Mouse (Mus musculus) neural tube, embryonic 14.5 days (tissue): ENCODE measurements around the gene Lrp10. TPM values are rescaled to one million over a fixed set of nuclear protein-coding genes. Genes with fewer than 3 reads are reported as not detected.
A peak's percentile ranks its signal among the peaks of the same experiment; 100 is the strongest.

Experiments used
- ATAC-seq: fragments of 200-750 bp; cut with Nextera tagmentation; 2 replicates; pipeline ENCODE4 v1.8.0; 2017; ENCODE audit warnings: low read depth, mild to moderate bottlenecking, moderate TSS enrichment, moderate library complexity
- H3K27ac ChIP-seq: fragments of 300-500 bp; sonication (generic); 2 replicates; pipeline ENCODE4 v1.5.1; 2014; ENCODE audit warnings: low read depth, mild to moderate bottlenecking, control low read depth, low read length, moderate library complexity, mixed read lengths
- H3K27me3 ChIP-seq: fragments of 300-500 bp; sonication (generic); 2 replicates; pipeline ENCODE4 v1.6.1; 2014; ENCODE audit warnings: low read length; ENCODE audit not compliant: control insufficient read depth, insufficient read depth
- H3K36me3 ChIP-seq: fragments of 300-500 bp; sonication (generic); 2 replicates; pipeline ENCODE4 v1.6.1; 2014; ENCODE audit warnings: low read length, mixed read lengths; ENCODE audit not compliant: control insufficient read depth, insufficient read depth
- H3K4me1 ChIP-seq: fragments of 300-500 bp; sonication (generic); 2 replicates; pipeline ENCODE4 v1.6.1; 2014; ENCODE audit warnings: low read length; ENCODE audit not compliant: control insufficient read depth, insufficient read depth
- H3K4me2 ChIP-seq: fragments of 300-500 bp; sonication (generic); 2 replicates; pipeline ENCODE4 v1.6.1; 2014; ENCODE audit warnings: mild to moderate bottlenecking, low read depth, low read length, control low read depth
- H3K4me3 ChIP-seq: fragments of 300-500 bp; sonication (generic); 2 replicates; pipeline ENCODE4 v1.5.1; 2014; ENCODE audit warnings: low read depth, low read length, control low read depth, mixed read lengths
- H3K9ac ChIP-seq: fragments of 300-500 bp; sonication (generic); replicated peaks from 2 replicates; pipeline ENCODE4 v1.6.1; 2014; ENCODE audit warnings: low read depth, mild to moderate bottlenecking, control low read depth, low read length, mixed read lengths
- H3K9me3 ChIP-seq: fragments of 300-500 bp; sonication (generic); 2 replicates; pipeline ENCODE4 v1.6.1; 2016; ENCODE audit warnings: low read length; ENCODE audit not compliant: control insufficient read depth
- WGBS: fragments of 180-500 bp; shearing (Covaris S2); extraction: QIAGEN DNeasy Blood & Tissue Kit; methylation state at CpG from one replicate; pipeline ENCODE4 v1.1.7; 2014; 5-methylcytosine and 5-hydroxymethylcytosine counted together
- polyA plus RNA-seq: library from polyadenylated mRNA; unstranded; fragments of >200 nt; fragmentation: Nextera tagmentation; extraction: Ambion mirVana; gene quantifications from 2 replicates; pipeline ENCODE4 v1.2.1, GENCODE M21; 2014

Lrp10 gene
- polyA plus RNA-seq, 1 experiment from 2014 or later, result 26.0 TPM

DNA sequence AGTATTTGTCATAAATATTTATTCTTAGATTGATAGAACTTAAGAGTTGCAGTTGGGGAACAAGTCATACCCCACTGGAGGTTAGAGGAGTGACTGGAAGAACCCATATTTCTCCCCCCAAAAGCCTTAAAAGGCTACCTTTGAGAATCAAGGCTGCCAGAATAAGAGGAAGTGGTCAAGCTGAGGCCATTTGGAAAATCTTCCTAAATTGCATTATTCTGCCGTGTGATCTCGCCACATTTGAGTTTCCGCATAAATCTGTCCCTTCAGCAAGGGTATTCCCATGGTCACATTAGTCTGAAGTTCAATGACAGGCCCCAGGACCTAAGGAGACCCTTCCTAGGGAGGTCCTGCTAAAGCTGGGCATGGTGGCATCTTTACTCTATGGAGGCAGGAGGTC lies 21.4 kb upstream of the Lrp10 start:
- H3K36me3 ChIP-seq, result no peaks in the 10 kb centered on the region
- no peak for ATAC-seq
- 89% methylated on average over 3 of the region's 3 CpGs for WGBS

GRCm38 (mm10) chr14:54443196-54443595 lies 20.7 kb upstream of the Lrp10 start:
- H3K36me3 ChIP-seq, result no peaks in the 10 kb centered on the region
- H3K4me1 ChIP-seq, result no peaks in the 10 kb centered on the region
- 0 out of 2 replicates have a peak overlapping the region, but pooled peaks have one; percentile 49 for H3K27ac ChIP-seq
- H3K4me3 ChIP-seq, result no peak overlapping the region
- H3K4me2 ChIP-seq, result no peak overlapping the region
- ATAC-seq, result 0 out of 2 replicates have a peak, but pooled peaks have one; percentile 26
- H3K9ac ChIP-seq, result no peak overlapping the region
- H3K9me3 ChIP-seq, result no peaks in the 10 kb centered on the region
- 20% methylated on average over 3 of the region's 3 CpGs for WGBS
- no peaks in the 10 kb centered on the region for H3K27me3 ChIP-seq

More for the DNA sequence above, 21.4 kb upstream of the Lrp10 start:
- Histone ChIP-seq H3K27me3 (no peaks in the 10 kb centered on the region), H3K9ac (no peak overlapping the region), H3K27ac (no peak overlapping the region), H3K4me3 (no peak overlapping the region), H3K4me1 (no peaks in the 10 kb centered on the region), H3K4me2 (no peak overlapping the region), H3K9me3 (no peaks in the 10 kb centered on the region)

DNA sequence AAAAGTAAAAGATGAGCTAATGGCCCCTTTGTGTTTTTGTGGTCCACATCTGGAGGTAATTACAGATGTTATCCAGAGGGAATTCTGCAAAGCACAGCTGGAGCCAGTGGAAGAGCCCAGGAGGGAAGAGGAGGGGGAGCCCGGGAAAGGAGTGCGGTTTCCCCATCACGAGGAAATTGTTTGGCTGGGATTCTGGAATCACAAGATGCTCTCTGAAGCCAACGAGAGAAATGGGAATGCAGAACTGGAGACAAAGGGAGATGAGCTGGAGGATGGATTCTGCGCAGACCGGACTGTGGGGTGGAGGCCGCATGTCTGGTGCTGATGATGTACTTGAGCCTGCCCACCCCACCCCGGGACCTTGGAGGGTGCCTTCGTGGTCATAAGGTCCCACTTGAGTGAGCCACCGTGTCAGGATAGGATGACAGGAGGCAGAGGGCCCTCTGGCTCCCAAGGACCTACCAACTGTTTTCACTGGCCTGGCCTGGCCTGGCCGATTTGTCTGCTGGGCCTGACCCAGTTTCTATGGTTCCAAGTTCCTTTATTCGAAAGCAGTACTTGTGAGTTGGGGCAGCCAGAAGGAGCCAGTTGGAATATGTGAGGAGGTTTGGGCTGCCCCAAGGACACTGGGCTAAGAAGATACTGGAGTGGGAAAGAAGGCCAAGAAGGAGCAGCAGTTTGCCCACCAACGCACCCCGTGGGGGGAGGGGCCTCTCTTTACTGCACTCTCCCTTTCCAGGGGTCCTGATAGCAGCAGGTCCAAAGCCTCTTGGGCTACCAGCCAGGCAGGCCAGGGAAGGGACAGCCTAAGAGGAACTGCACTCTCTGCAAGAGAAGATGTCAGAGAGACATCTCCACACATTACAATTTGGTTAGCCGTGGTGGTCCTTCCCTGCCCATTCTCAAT lies 20.0 kb upstream of the Lrp10 start:
- no peak overlapping the region for H3K4me2 ChIP-seq
- WGBS, result 61% methylated on average over 15 of the region's 15 CpGs
- H3K4me1 ChIP-seq, result no peaks in the 10 kb centered on the region; the same call in 1 of the 2 replicates
- H3K4me3 ChIP-seq, result no peak overlapping the region
- H3K36me3 ChIP-seq, result no peaks in the 10 kb centered on the region
- no peak overlapping the region for H3K9ac ChIP-seq
- H3K9me3 ChIP-seq, result no peaks in the 10 kb centered on the region
- ATAC-seq, result no peak
- H3K27me3 ChIP-seq, result no peaks in the 10 kb centered on the region
- H3K27ac ChIP-seq, result no peak overlapping the region

- H3K36me3 ChIP-seq, result no peaks in the 10 kb centered on the region
- H3K27ac ChIP-seq, result no peak overlapping the region
- no peaks in the 10 kb centered on the region; the same call in 1 of the 2 replicates for H3K4me1 ChIP-seq
- H3K4me2 ChIP-seq, result no peak overlapping the region
- no peak overlapping the region for H3K9ac ChIP-seq
- ATAC-seq, result no peak
- 75% methylated on average over 3 of the region's 3 CpGs for WGBS
- no peaks in the 10 kb centered on the region for H3K9me3 ChIP-seq
- H3K27me3 ChIP-seq, result no peaks in the 10 kb centered on the region
- no peak overlapping the region for H3K4me3 ChIP-seq
These were observed 18.5 kb upstream of the Lrp10 start for GRCm38 (mm10) chr14:54445476-54445875.

GRCm38 (mm10) chr14:54453566-54453965 lies 10.4 kb upstream of the Lrp10 start:
- Histone ChIP-seq H3K27me3 (no peaks in the 10 kb centered on the region), H3K4me1 (no peaks in the 10 kb centered on the region; the same call in 1 of the 2 replicates), H3K27ac (no peak overlapping the region), H3K9me3 (no peaks in the 10 kb centered on the region), H3K36me3 (no peaks in the 10 kb centered on the region), H3K4me2 (no peak overlapping the region), H3K9ac (no peak overlapping the region), H3K4me3 (no peak overlapping the region)
- 83% methylated on average over 9 of the region's 9 CpGs for WGBS
- ATAC-seq, result no peak

- Histone ChIP-seq H3K4me1 (no peaks in the 10 kb centered on the region), H3K27ac (no peak overlapping the region), H3K36me3 (no peaks in the 10 kb centered on the region), H3K9me3 (no peaks in the 10 kb centered on the region), H3K4me3 (no peak overlapping the region), H3K27me3 (no peaks in the 10 kb centered on the region), H3K4me2 (no peak overlapping the region), H3K9ac (no peak overlapping the region)
- no peak for ATAC-seq
- WGBS, result 87% methylated on average over 11 of the region's 11 CpGs
These were observed 9.0 kb upstream of the Lrp10 start for GRCm38 (mm10) chr14:54454669-54455528.

DNA sequence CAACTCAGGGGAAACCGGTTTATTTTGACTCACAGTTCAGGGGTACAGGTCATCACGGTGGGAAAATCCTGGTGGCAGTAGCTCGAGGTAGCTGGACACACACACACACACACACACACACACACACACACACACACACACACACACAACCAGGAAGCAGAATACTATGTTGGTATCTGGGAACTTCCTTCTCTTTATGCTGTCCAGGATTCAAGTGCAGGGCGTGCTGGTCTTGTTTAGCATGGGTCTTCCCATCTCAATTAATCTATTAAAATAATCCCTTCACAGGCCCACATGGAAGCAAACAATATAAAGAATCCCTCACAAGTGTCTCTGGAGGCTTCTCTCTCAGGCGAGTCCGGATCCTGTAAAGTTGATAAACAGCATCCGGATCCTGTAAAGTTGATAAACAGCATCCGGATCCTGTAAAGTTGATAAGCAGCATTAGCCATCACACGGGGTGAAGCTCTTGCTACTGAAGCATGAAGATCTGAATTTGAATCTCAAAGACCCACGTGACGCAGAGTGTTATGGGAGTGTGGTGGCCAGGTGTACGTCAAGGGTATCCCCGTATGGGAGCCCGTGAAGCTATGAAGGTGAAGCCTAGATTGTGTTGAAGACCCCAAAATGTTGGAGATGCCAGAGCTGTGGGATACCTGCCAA lies 5.9 kb upstream of the Lrp10 start:
- Histone ChIP-seq H3K36me3 (no peaks in the 10 kb centered on the region), H3K4me1 (no peaks in the 10 kb centered on the region), H3K27me3 (no peaks in the 10 kb centered on the region), H3K9ac (no peak overlapping the region), H3K27ac (no peak overlapping the region), H3K4me3 (no peak overlapping the region), H3K4me2 (no peak overlapping the region), H3K9me3 (no peaks in the 10 kb centered on the region)
- no peak for ATAC-seq
- WGBS, result 89% methylated on average over 14 of the region's 14 CpGs

DNA sequence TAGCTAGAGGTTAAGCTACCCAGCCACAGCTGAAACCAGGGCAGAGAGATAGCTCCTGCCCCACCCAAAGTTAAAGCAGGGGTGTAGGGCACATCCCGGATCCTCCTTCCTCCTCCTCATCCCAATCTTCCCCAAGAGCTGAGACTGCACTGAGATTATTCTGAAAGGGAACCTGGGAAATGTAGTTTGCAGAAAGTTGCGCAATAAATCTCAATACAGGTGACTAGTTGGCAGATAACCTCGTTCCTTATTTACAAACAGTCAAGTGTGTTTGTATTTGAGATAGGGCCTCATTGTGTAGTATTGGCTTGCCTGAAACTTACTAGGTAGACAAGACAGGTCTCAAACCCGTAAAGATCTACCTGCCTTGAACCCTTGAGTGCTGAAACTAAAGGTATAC lies 1.8 kb upstream of the Lrp10 start:
- Histone ChIP-seq H3K4me3 (no peak overlapping the region), H3K4me1 (no peaks in the 10 kb centered on the region), H3K4me2 (no peak overlapping the region), H3K9me3 (no peaks in the 10 kb centered on the region), H3K27ac (no peak overlapping the region), H3K27me3 (no peaks in the 10 kb centered on the region), H3K36me3 (no peaks in the 10 kb centered on the region), H3K9ac (no peak overlapping the region)
- 83% methylated on average over 4 of the region's 4 CpGs for WGBS
- no peak for ATAC-seq
